Mouse (Mus musculus) kidney, postnatal 0 days (tissue): ENCODE measurements around the gene Rab6a. TPM values are rescaled to one million over a fixed set of nuclear protein-coding genes. Genes with fewer than 3 reads are reported as not detected.

Source experiments
- ATAC-seq: fragments of 200-750 bp; cut with Nextera tagmentation; replicated peaks from 2 replicates; pipeline ENCODE4 v1.8.0; 2017; ENCODE audit warnings: low read depth, moderate number of reproducible peaks, moderate TSS enrichment, moderate library complexity; ENCODE audit not compliant: low FRiP score
- DNase-seq: peaks from one replicate; pipeline ENCODE4 v3.0.0-alpha.2; 2016; ENCODE audit warnings: low spot score
- H3K27ac ChIP-seq: fragments of 300-500 bp; sonication (generic); 2 replicates; pipeline ENCODE4 v1.5.1; 2014; ENCODE audit warnings: mild to moderate bottlenecking
- H3K27me3 ChIP-seq: fragments of 300-500 bp; sonication (generic); 2 replicates; pipeline ENCODE4 v1.6.1; 2014; ENCODE audit warnings: low read length, mixed read lengths; ENCODE audit not compliant: insufficient read depth
- H3K36me3 ChIP-seq: fragments of 300-500 bp; sonication (generic); 2 replicates; pipeline ENCODE4 v1.6.1; 2014; ENCODE audit warnings: low read length, mixed read lengths; ENCODE audit not compliant: insufficient read depth
- H3K4me1 ChIP-seq: fragments of 300-500 bp; sonication (generic); replicated peaks from 2 replicates; pipeline ENCODE4 v1.6.1; 2014; ENCODE audit warnings: antibody characterized with exemption, low read length, mixed read lengths; ENCODE audit not compliant: insufficient read depth
- H3K4me2 ChIP-seq: fragments of 300-500 bp; sonication (generic); 2 replicates; pipeline ENCODE4 v1.6.1; 2014; ENCODE audit warnings: mild to moderate bottlenecking, low read length, moderate library complexity, mixed read lengths
- H3K4me3 ChIP-seq: fragments of 300-500 bp; sonication (generic); replicated peaks from 2 replicates; pipeline ENCODE4 v1.5.1; 2014; ENCODE audit warnings: low read depth, low read length
- H3K9ac ChIP-seq: fragments of 300-500 bp; sonication (generic); 2 replicates; pipeline ENCODE4 v1.6.1; 2014; ENCODE audit warnings: low read depth, low read length
- H3K9me3 ChIP-seq: fragments of 300-500 bp; sonication (generic); replicated peaks from 2 replicates; pipeline ENCODE4 v1.6.1; 2016; ENCODE audit warnings: low read length, inconsistent platforms, mixed read lengths
- CTCF ChIP-seq: IDR thresholded peaks from 2 replicates; pipeline ENCODE4 v1.5.1; 2016; ENCODE audit warnings: antibody characterized with exemption, low read depth, mild to moderate bottlenecking, moderate library complexity
- WGBS: fragments of 180-500 bp; shearing (Covaris S2); extraction: QIAGEN DNeasy Blood & Tissue Kit; methylation state at CpG from one replicate; pipeline ENCODE4 v1.1.7; 2014; 5-methylcytosine and 5-hydroxymethylcytosine counted together
- polyA plus RNA-seq: library from polyadenylated mRNA; unstranded; fragments of >200 nt; fragmentation: Nextera tagmentation; extraction: Ambion mirVana; gene quantifications from 2 replicates; pipeline ENCODE4 v1.2.1, GENCODE M21; 2015

Gene Rab6a
- polyA plus RNA-seq, 1 experiment from 2014 or later, result 90.7 TPM

- Histone ChIP-seq H3K4me1 (no peaks in the 10 kb centered on the region), H3K9me3 (no peaks in the 10 kb centered on the region), H3K27me3 (no peaks in the 10 kb centered on the region), H3K9ac (no peak overlapping the region), H3K4me3 (no peak overlapping the region), H3K36me3 (no peaks in the 10 kb centered on the region), H3K4me2 (no peak overlapping the region), H3K27ac (no peak overlapping the region)
- no peak for TF ChIP-seq CTCF
- ATAC-seq (no peak), DNase-seq (no peak)
- WGBS, result 93% methylated on average over 5 of the region's 5 CpGs
Observed at GRCm38 (mm10) chr7:100670646-100671045, 63.4 kb downstream of the Rab6a start.

- no peak for TF ChIP-seq CTCF
- H3K27me3 ChIP-seq, result no peaks in the 10 kb centered on the region
- H3K4me2 ChIP-seq, result no peak overlapping the region
- ATAC-seq (no peak), DNase-seq (no peak)
- no peak overlapping the region for H3K27ac ChIP-seq
- H3K9ac ChIP-seq, result no peak overlapping the region
- H3K9me3 ChIP-seq, result no peaks in the 10 kb centered on the region
- no peaks in the 10 kb centered on the region for H3K4me1 ChIP-seq
- H3K4me3 ChIP-seq, result no peak overlapping the region
- no peaks in the 10 kb centered on the region for H3K36me3 ChIP-seq
- 52% methylated on average over 7 of the region's 7 CpGs for WGBS
Observed at GRCm38 (mm10) chr7:100673452-100673851, 66.2 kb downstream of the Rab6a start.

- no peaks in the 10 kb centered on the region for H3K9me3 ChIP-seq
- H3K4me2 ChIP-seq, result no peak overlapping the region
- no peak for ATAC-seq
- DNase-seq, result no peak
- TF ChIP-seq CTCF, result no peak
- no peaks in the 10 kb centered on the region for H3K27me3 ChIP-seq
- no peaks in the 10 kb centered on the region for H3K4me1 ChIP-seq
- H3K4me3 ChIP-seq, result no peak overlapping the region
- H3K27ac ChIP-seq, result no peak overlapping the region
- WGBS, result 89% methylated on average over 2 of the region's 2 CpGs
- no peaks in the 10 kb centered on the region for H3K36me3 ChIP-seq
- H3K9ac ChIP-seq, result no peak overlapping the region
Observed at GRCm38 (mm10) chr7:100674941-100675340, 67.7 kb downstream of the Rab6a start.

- no peak for TF ChIP-seq CTCF
- H3K9me3 ChIP-seq, result no peaks in the 10 kb centered on the region
- 72% methylated on average over 5 of the region's 5 CpGs for WGBS
- H3K27me3 ChIP-seq, result no peaks in the 10 kb centered on the region
- H3K27ac ChIP-seq, result no peak overlapping the region
- H3K4me1 ChIP-seq, result no peaks in the 10 kb centered on the region
- DNase-seq (no peak), ATAC-seq (no peak)
- H3K4me3 ChIP-seq, result no peak overlapping the region
- no peak overlapping the region for H3K9ac ChIP-seq
- H3K4me2 ChIP-seq, result no peak overlapping the region
- no peaks in the 10 kb centered on the region for H3K36me3 ChIP-seq
Observed at GRCm38 (mm10) chr7:100678052-100678451, 70.8 kb downstream of the Rab6a start.

- no peak for TF ChIP-seq CTCF
- H3K27ac ChIP-seq, result no peak overlapping the region
- no peaks in the 10 kb centered on the region for H3K9me3 ChIP-seq
- no peak for DNase-seq
- no peak overlapping the region for H3K9ac ChIP-seq
- ATAC-seq, result no peak; the same call in 1 of the 2 replicates
- 54% methylated on average over 15 of the region's 15 CpGs for WGBS
- H3K4me1 ChIP-seq, result no peaks in the 10 kb centered on the region
- no peak overlapping the region for H3K4me3 ChIP-seq
- no peaks in the 10 kb centered on the region for H3K36me3 ChIP-seq
- no peak overlapping the region for H3K4me2 ChIP-seq
- H3K27me3 ChIP-seq, result no peaks in the 10 kb centered on the region
Observed at GRCm38 (mm10) chr7:100678948-100679880, 72.0 kb downstream of the Rab6a start.

- Histone ChIP-seq H3K4me3 (no peak overlapping the region), H3K36me3 (no peaks in the 10 kb centered on the region), H3K4me2 (no peak overlapping the region), H3K9me3 (no peaks in the 10 kb centered on the region), H3K9ac (no peak overlapping the region), H3K27ac (no peak overlapping the region), H3K4me1 (no peaks in the 10 kb centered on the region), H3K27me3 (no peaks in the 10 kb centered on the region)
- TF ChIP-seq CTCF, result no peak
- ATAC-seq (no peak), DNase-seq (peak; percentile 18)
- 54% methylated on average over 5 of the region's 5 CpGs for WGBS
Observed at GRCm38 (mm10) chr7:100681132-100681531, 73.9 kb downstream of the Rab6a start.
